Mouse (Mus musculus): ENCODE results near the gene Agmo. TPM values are rescaled to one million over a fixed set of nuclear protein-coding genes. Genes with fewer than 3 reads are reported as not detected.

Gene Agmo
- total and polyA plus RNA-seq, 2 experiments from 2014 or later, result 1.9 to 2.5 TPM

GRCm38 (mm10) chr12:37524662-37525061, 283.2 kb downstream of the Agmo start:
- H3K9me3 ChIP-seq (ENCODE audit: low read length), result no peaks in the 10 kb centered on the region
- no peaks in the 10 kb centered on the region for H3K36me3 ChIP-seq (ENCODE audit: insufficient read depth, low read length)
- H3K27me3 ChIP-seq (ENCODE audit: insufficient read depth, low read length), result no peaks in the 10 kb centered on the region
- no peak overlapping the region for H3K4me2 ChIP-seq (ENCODE audit: low read depth, low read length)
- no peak overlapping the region for H3K27ac ChIP-seq
- H3K9ac ChIP-seq (replicated peaks; ENCODE audit: low read length), result no peak overlapping the region
- 87% methylated on average over 3 of the region's 3 CpGs for WGBS
- no peak for TF ChIP-seq CTCF (IDR thresholded peaks at IDR 0.05; ENCODE audit: low read depth)
- DNase-seq (ENCODE audit: low spot score), result no peak
- ATAC-seq, result no peak
- H3K4me1 ChIP-seq (ENCODE audit: insufficient read depth, low read length), result no peaks in the 10 kb centered on the region
- no peak overlapping the region for H3K4me3 ChIP-seq (ENCODE audit: low read length)

- H3K36me3 ChIP-seq (ENCODE audit: insufficient read depth, low read length), result no peaks in the 10 kb centered on the region
- no peaks in the 10 kb centered on the region for H3K9me3 ChIP-seq (ENCODE audit: low read length)
- no peak overlapping the region for H3K4me3 ChIP-seq (ENCODE audit: low read length)
- H3K4me1 ChIP-seq (ENCODE audit: insufficient read depth, low read length), result no peaks in the 10 kb centered on the region
- no peak overlapping the region for H3K27ac ChIP-seq
- DNase-seq (ENCODE audit: low spot score) (no peak), ATAC-seq (no peak)
- 68% methylated on average over 1 of the region's 1 CpGs for WGBS
- H3K27me3 ChIP-seq (ENCODE audit: insufficient read depth, low read length), result no peaks in the 10 kb centered on the region
- H3K4me2 ChIP-seq (ENCODE audit: low read depth, low read length), result no peak overlapping the region
- no peak overlapping the region for H3K9ac ChIP-seq (replicated peaks; ENCODE audit: low read length)
- TF ChIP-seq CTCF (IDR thresholded peaks at IDR 0.05; ENCODE audit: low read depth), result no peak
These were observed 299.6 kb downstream of the Agmo start for GRCm38 (mm10) chr12:37540994-37541393.

- Histone ChIP-seq H3K4me1 (ENCODE audit: insufficient read depth, low read length) (no peaks in the 10 kb centered on the region), H3K27me3 (ENCODE audit: insufficient read depth, low read length) (no peaks in the 10 kb centered on the region), H3K9me3 (ENCODE audit: low read length) (no peaks in the 10 kb centered on the region), H3K27ac (no peak overlapping the region), H3K9ac (replicated peaks; ENCODE audit: low read length) (no peak overlapping the region), H3K4me2 (ENCODE audit: low read depth, low read length) (no peak overlapping the region), H3K36me3 (ENCODE audit: insufficient read depth, low read length) (no peaks in the 10 kb centered on the region), H3K4me3 (ENCODE audit: low read length) (no peak overlapping the region)
- no peak for DNase-seq (ENCODE audit: low spot score)
- no peak for ATAC-seq
- no peak for TF ChIP-seq CTCF (IDR thresholded peaks at IDR 0.05; ENCODE audit: low read depth)
- WGBS, result 75% methylated on average over 1 of the region's 1 CpGs
These were observed 316.8 kb downstream of the Agmo start for GRCm38 (mm10) chr12:37558284-37558683.

- no peaks in the 10 kb centered on the region for H3K4me1 ChIP-seq (ENCODE audit: insufficient read depth, low read length)
- no peak for ATAC-seq
- WGBS, result 74% methylated on average over 5 of the region's 5 CpGs
These were observed 324.6 kb downstream of the Agmo start for GRCm38 (mm10) chr12:37565882-37566596.

GRCm38 (mm10) chr12:37571922-37572321, 330.5 kb downstream of the Agmo start:
- Histone ChIP-seq H3K9me3 (ENCODE audit: low read length) (no peaks in the 10 kb centered on the region), H3K4me1 (ENCODE audit: insufficient read depth, low read length) (no peaks in the 10 kb centered on the region), H3K27me3 (ENCODE audit: insufficient read depth, low read length) (no peaks in the 10 kb centered on the region), H3K4me3 (ENCODE audit: low read length) (no peak overlapping the region), H3K27ac (no peak overlapping the region), H3K4me2 (ENCODE audit: low read depth, low read length) (no peak overlapping the region), H3K36me3 (ENCODE audit: insufficient read depth, low read length) (no peaks in the 10 kb centered on the region), H3K9ac (replicated peaks; ENCODE audit: low read length) (no peak overlapping the region)
- ATAC-seq (no peak), DNase-seq (ENCODE audit: low spot score) (no peak)
- TF ChIP-seq CTCF (IDR thresholded peaks at IDR 0.05; ENCODE audit: low read depth), result no peak
- WGBS, result 70% methylated on average over 3 of the region's 3 CpGs

More at GRCm38 (mm10) chr12:37565882-37566596, 324.6 kb downstream of the Agmo start:
- Histone ChIP-seq H3K4me2 (ENCODE audit: low read depth, low read length) (no peak overlapping the region), H3K9ac (replicated peaks; ENCODE audit: low read length) (no peak overlapping the region), H3K4me3 (ENCODE audit: low read length) (no peak overlapping the region), H3K27ac (no peak overlapping the region), H3K27me3 (ENCODE audit: insufficient read depth, low read length) (no peaks in the 10 kb centered on the region), H3K9me3 (ENCODE audit: low read length) (no peaks in the 10 kb centered on the region), H3K36me3 (ENCODE audit: insufficient read depth, low read length) (no peaks in the 10 kb centered on the region)
- DNase-seq (ENCODE audit: low spot score), result no peak
- no peak for TF ChIP-seq CTCF (IDR thresholded peaks at IDR 0.05; ENCODE audit: low read depth)

- no peak overlapping the region for H3K27ac ChIP-seq
- WGBS, result 65% methylated on average over 8 of the region's 8 CpGs
- H3K4me3 ChIP-seq (ENCODE audit: low read length), result no peak overlapping the region
- peak; percentile 47 for TF ChIP-seq CTCF (IDR thresholded peaks at IDR 0.05; ENCODE audit: low read depth)
- no peak overlapping the region for H3K4me2 ChIP-seq (ENCODE audit: low read depth, low read length)
- H3K4me1 ChIP-seq (ENCODE audit: insufficient read depth, low read length), result no peaks in the 10 kb centered on the region
- DNase-seq (ENCODE audit: low spot score), result peak; percentile 64
- no peaks in the 10 kb centered on the region for H3K27me3 ChIP-seq (ENCODE audit: insufficient read depth, low read length)
- no peak overlapping the region for H3K9ac ChIP-seq (replicated peaks; ENCODE audit: low read length)
- H3K36me3 ChIP-seq (ENCODE audit: insufficient read depth, low read length), result no peaks in the 10 kb centered on the region
- no peaks in the 10 kb centered on the region for H3K9me3 ChIP-seq (ENCODE audit: low read length)
- ATAC-seq, result 0 out of 2 replicates have a peak, but pooled peaks have one; percentile 56
These were observed 341.3 kb downstream of the Agmo start for GRCm38 (mm10) chr12:37582777-37583176.

GRCm38 (mm10) chr12:37592853-37593252, 351.4 kb downstream of the Agmo start:
- no peaks in the 10 kb centered on the region for H3K36me3 ChIP-seq (ENCODE audit: insufficient read depth, low read length)
- H3K9ac ChIP-seq (replicated peaks; ENCODE audit: low read length), result no peak overlapping the region
- 64% methylated on average over 3 of the region's 3 CpGs for WGBS
- H3K27ac ChIP-seq, result no peak overlapping the region
- H3K4me3 ChIP-seq (ENCODE audit: low read length), result no peak overlapping the region
- no peaks in the 10 kb centered on the region for H3K9me3 ChIP-seq (ENCODE audit: low read length)
- no peaks in the 10 kb centered on the region for H3K4me1 ChIP-seq (ENCODE audit: insufficient read depth, low read length)
- H3K4me2 ChIP-seq (ENCODE audit: low read depth, low read length), result no peak overlapping the region
- no peak for ATAC-seq
- no peak for TF ChIP-seq CTCF (IDR thresholded peaks at IDR 0.05; ENCODE audit: low read depth)
- no peaks in the 10 kb centered on the region for H3K27me3 ChIP-seq (ENCODE audit: insufficient read depth, low read length)
- DNase-seq (ENCODE audit: low spot score), result peak; percentile 6
